Mouse (Mus musculus): ENCODE measurements around the gene Rspry1. TPM values are rescaled to one million over a fixed set of nuclear protein-coding genes. Genes with fewer than 3 reads are reported as not detected.

Gene Rspry1
- polyA plus RNA-seq, 2 experiments: 6.2 to 15.8 TPM

DNA sequence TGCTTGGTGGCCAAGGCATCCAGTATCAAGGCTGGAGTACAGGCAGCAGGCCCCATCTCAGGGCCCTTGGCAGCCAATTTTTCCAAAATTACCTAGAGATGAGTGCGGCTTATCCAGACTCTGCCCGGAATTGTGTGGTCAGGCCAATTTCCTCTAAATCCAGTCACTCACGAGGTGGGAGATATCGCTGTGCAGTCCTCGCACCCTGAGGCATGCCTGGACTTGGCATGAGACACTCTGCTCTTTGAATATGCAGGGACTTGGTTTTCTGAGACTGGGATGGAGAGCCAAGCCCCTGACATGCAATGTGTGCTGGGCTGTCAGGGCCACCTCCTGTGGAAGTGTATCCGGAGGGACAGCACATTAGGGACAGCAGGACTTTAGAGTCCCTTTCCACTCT is 35.7 kb upstream of the Rspry1 start:
- WGBS (ENCODE audit: insufficient replicate concordance): 62% methylated on average over 6 of the region's 6 CpGs
- H3K9me3 ChIP-seq (ENCODE audit: control insufficient read depth, low read length): no peaks in the 10 kb centered on the region
- no peak overlapping the region for H3K27ac ChIP-seq

DNA sequence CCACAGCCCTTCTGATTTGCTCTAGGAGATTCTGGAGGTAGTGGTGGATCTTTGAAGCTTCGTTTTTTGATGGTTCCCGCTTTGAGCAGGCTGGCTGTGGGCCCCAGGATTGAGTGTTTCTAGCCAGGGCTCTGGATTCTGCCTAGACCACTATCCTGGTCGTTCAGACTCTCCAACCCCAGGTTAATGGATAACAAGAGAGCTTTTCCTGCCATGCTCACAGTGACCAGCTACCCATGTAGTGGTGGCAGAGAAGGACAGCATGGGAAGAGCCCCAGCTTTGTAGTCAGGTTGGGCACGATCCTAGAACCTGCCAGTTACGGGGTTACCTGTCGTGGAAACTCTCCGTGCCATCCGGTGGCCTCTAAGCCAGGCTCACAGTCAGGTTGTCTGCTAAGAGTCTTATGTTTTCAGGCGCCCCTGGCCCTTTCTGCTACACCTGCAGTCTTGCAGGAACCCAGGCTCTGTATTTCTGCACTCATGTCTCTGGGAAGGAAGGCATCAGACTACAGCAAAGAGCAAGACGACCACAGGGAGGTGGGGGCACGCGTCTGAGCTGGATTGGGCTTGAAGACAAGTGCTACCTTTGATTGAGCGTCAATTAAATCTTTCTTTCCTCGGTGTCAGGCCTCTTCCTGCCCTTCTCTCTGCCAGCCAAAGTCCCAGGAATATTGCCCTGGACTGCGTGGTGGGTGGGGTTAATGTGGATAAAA is 35.1 kb upstream of the Rspry1 start:
- Histone ChIP-seq H3K27ac (no peak overlapping the region), H3K9ac (replicated peaks) (no peak overlapping the region), H3K4me1 (replicated peaks; ENCODE audit: control insufficient read depth in 2 of 2, insufficient read depth in 2 of 2, low read length in 1 of 2) (0 out of 4 replicates have a peak, but pooled peaks cover 0 to 6% of the 10 kb centered on the region in 2 experiments), H3K4me2 (ENCODE audit: low read depth) (no peak overlapping the region), H3K36me3 (replicated peaks; ENCODE audit: control insufficient read depth, insufficient read depth, low read depth) (no peaks in the 10 kb centered on the region), H3K4me3 (ENCODE audit: insufficient read depth in 1 of 2, low read depth in 2 of 2, low read length in 2 of 2) (no peak overlapping the region), H3K9me3 (ENCODE audit: control insufficient read depth, low read length) (no peaks in the 10 kb centered on the region), H3K27me3 (ENCODE audit: control insufficient read depth, insufficient read depth, low read length) (no peaks in the 10 kb centered on the region)
- no peak for TF ChIP-seq EP300 (IDR thresholded peaks at IDR 0.05; ENCODE audit: low read depth)
- TF ChIP-seq CTCF (IDR thresholded peaks at IDR 0.05; ENCODE audit: low read depth): no peak
- ATAC-seq (ENCODE audit: insufficient read depth) (no peak), DNase-seq (ENCODE audit: low read depth in 3 of 3, low spot score in 3 of 3) (no peak)
- WGBS (ENCODE audit: insufficient replicate concordance): 53% methylated on average over 15 of the region's 15 CpGs

More for the DNA sequence above, 35.7 kb upstream of the Rspry1 start:
- Histone ChIP-seq H3K4me2 (ENCODE audit: low read depth) (no peak overlapping the region), H3K4me1 (replicated peaks; ENCODE audit: control insufficient read depth in 2 of 2, insufficient read depth in 2 of 2, low read length in 1 of 2) (0 out of 4 replicates have a peak, but pooled peaks cover 0 to 6% of the 10 kb centered on the region in 2 experiments), H3K27me3 (ENCODE audit: control insufficient read depth, insufficient read depth, low read length) (no peaks in the 10 kb centered on the region), H3K4me3 (ENCODE audit: insufficient read depth in 1 of 2, low read depth in 2 of 2, low read length in 2 of 2) (no peak overlapping the region), H3K9ac (replicated peaks) (no peak overlapping the region), H3K36me3 (replicated peaks; ENCODE audit: control insufficient read depth, insufficient read depth, low read depth) (no peaks in the 10 kb centered on the region)
- DNase-seq (ENCODE audit: low read depth in 3 of 3, low spot score in 3 of 3) (no peak), ATAC-seq (ENCODE audit: insufficient read depth) (no peak)
- TF ChIP-seq CTCF (IDR thresholded peaks at IDR 0.05; ENCODE audit: low read depth): no peak
- no peak for TF ChIP-seq EP300 (IDR thresholded peaks at IDR 0.05; ENCODE audit: low read depth)

DNA sequence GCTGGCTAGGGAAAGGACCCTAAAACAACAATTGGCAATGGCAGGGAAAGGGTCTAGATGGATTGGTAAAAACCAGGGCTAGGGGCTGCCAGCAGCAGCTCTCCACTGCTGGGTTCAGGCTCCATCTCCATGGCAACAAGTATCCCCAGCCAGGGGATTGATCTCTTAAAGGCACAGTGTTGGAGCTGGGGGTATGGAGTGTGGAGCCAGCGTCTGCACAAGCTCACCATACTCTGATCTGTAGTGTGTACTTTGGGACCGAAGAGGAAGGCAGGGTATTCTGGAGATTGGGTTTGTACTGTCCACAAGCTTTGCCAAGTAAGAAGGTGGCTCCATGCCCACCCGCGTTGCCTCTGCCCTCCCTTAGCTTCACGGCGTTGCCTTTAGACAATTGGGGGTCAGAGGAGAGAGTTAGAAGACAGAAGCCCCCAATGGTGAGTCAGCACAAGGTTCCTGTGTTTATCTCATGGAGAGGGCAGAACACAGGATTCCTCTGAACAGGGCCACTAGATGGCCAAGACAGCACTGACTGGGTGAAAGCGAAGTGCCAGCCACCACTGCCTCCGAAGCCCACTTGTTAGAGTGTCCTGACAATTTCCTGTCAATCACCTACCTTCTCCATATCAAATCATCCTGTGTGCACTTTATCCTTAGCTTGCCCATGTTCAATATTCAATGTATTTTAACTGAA is 34.4 kb upstream of the Rspry1 start:
- Histone ChIP-seq H3K27ac (no peak overlapping the region), H3K9ac (replicated peaks) (no peak overlapping the region), H3K4me1 (replicated peaks; ENCODE audit: control insufficient read depth in 2 of 2, insufficient read depth in 2 of 2, low read length in 1 of 2) (0 out of 4 replicates have a peak, but pooled peaks cover 0 to 6% of the 10 kb centered on the region in 2 experiments), H3K36me3 (replicated peaks; ENCODE audit: control insufficient read depth, insufficient read depth, low read depth) (no peaks in the 10 kb centered on the region), H3K4me2 (ENCODE audit: low read depth) (no peak overlapping the region), H3K4me3 (ENCODE audit: insufficient read depth in 1 of 2, low read depth in 2 of 2, low read length in 2 of 2) (no peak overlapping the region), H3K9me3 (ENCODE audit: control insufficient read depth, low read length) (no peaks in the 10 kb centered on the region), H3K27me3 (ENCODE audit: control insufficient read depth, insufficient read depth, low read length) (no peaks in the 10 kb centered on the region)
- WGBS (ENCODE audit: insufficient replicate concordance): 59% methylated on average over 8 of the region's 8 CpGs
- TF ChIP-seq CTCF (IDR thresholded peaks at IDR 0.05; ENCODE audit: low read depth) (no peak), EP300 (IDR thresholded peaks at IDR 0.05; ENCODE audit: low read depth) (no peak)
- no peak for DNase-seq (ENCODE audit: low read depth in 3 of 3, low spot score in 3 of 3)
- no peak for ATAC-seq (ENCODE audit: insufficient read depth)

DNA sequence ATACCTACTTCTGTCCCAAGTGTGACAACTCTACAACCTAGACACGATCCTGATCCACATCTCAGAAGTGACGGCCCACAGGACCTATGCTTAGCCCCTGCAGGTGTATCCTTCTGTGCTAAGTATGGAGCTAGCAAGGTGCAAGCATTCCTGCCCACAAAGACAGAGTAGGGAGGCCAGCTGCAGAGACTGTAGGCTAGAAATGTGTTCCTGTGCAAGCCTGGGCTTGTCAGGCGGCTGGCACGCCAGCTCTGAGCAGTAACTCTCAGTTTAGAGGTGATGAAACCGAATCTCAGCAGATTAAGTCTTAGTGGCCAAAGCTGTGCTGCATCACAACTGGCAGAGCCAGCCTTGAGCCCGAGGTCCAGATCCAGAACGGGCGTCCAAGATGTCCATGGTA is 33.6 kb upstream of the Rspry1 start:
- H3K4me2 ChIP-seq (ENCODE audit: low read depth): no peak overlapping the region
- H3K9ac ChIP-seq (replicated peaks): no peak overlapping the region
- H3K4me1 ChIP-seq (replicated peaks; ENCODE audit: control insufficient read depth in 2 of 2, insufficient read depth in 2 of 2, low read length in 1 of 2): 0 out of 4 replicates have a peak, but pooled peaks cover 0 to 6% of the 10 kb centered on the region in 2 experiments
- WGBS (ENCODE audit: insufficient replicate concordance): 68% methylated on average over 8 of the region's 8 CpGs
- H3K4me3 ChIP-seq (ENCODE audit: insufficient read depth in 1 of 2, low read depth in 2 of 2, low read length in 2 of 2): no peak overlapping the region
- no peaks in the 10 kb centered on the region for H3K9me3 ChIP-seq (ENCODE audit: control insufficient read depth, low read length)
- no peak overlapping the region for H3K27ac ChIP-seq
- H3K27me3 ChIP-seq (ENCODE audit: control insufficient read depth, insufficient read depth, low read length): no peaks in the 10 kb centered on the region
- ATAC-seq (ENCODE audit: insufficient read depth) (no peak), DNase-seq (ENCODE audit: low read depth in 3 of 3, low spot score in 3 of 3) (no peak)
- no peaks in the 10 kb centered on the region for H3K36me3 ChIP-seq (replicated peaks; ENCODE audit: control insufficient read depth, insufficient read depth, low read depth)
- TF ChIP-seq EP300 (IDR thresholded peaks at IDR 0.05; ENCODE audit: low read depth): no peak
- TF ChIP-seq CTCF (IDR thresholded peaks at IDR 0.05; ENCODE audit: low read depth): no peak

DNA sequence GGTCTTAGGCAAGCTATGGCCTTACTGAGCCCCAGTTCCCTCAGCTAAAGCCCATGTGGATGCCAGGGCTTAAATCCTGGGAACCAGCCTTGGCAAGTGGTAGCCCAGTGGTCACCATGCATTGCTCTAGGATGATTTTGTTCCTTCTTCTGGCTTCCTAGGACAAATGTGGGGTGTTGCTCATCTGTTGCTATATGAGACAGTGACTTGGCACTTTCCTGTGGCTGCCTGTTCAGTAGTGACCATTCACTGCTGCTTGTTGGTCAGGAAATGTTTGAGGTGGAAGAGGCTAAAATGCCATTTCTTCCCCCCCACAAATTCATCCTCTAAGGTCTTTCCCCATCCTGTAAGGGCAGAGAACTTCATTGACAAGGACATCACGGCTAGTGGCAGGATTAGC is 32.3 kb upstream of the Rspry1 start:
- TF ChIP-seq CTCF (IDR thresholded peaks at IDR 0.05; ENCODE audit: low read depth) (no peak), EP300 (IDR thresholded peaks at IDR 0.05; ENCODE audit: low read depth) (no peak)
- no peak overlapping the region for H3K27ac ChIP-seq
- H3K9me3 ChIP-seq (ENCODE audit: control insufficient read depth, low read length): no peaks in the 10 kb centered on the region
- WGBS (ENCODE audit: insufficient replicate concordance): 73% methylated on average over 1 of the region's 1 CpGs
- no peak overlapping the region for H3K9ac ChIP-seq (replicated peaks)
- H3K27me3 ChIP-seq (ENCODE audit: control insufficient read depth, insufficient read depth, low read length): no peaks in the 10 kb centered on the region
- DNase-seq (ENCODE audit: low read depth in 3 of 3, low spot score in 3 of 3) (no peak), ATAC-seq (ENCODE audit: insufficient read depth) (no peak)
- no peak overlapping the region for H3K4me3 ChIP-seq (ENCODE audit: insufficient read depth in 1 of 2, low read depth in 2 of 2, low read length in 2 of 2)
- no peak overlapping the region for H3K4me2 ChIP-seq (ENCODE audit: low read depth)
- peaks cover 8% of the 10 kb centered on the region for H3K36me3 ChIP-seq (replicated peaks; ENCODE audit: control insufficient read depth, insufficient read depth, low read depth)
- 0 out of 4 replicates have a peak, but pooled peaks cover 0 to 6% of the 10 kb centered on the region in 2 experiments for H3K4me1 ChIP-seq (replicated peaks; ENCODE audit: control insufficient read depth in 2 of 2, insufficient read depth in 2 of 2, low read length in 1 of 2)

All from liver, embryonic 14.5 days (tissue).